Mouse (Mus musculus): ENCODE measurements around the gene Vgll4. TPM values are rescaled to one million over a fixed set of nuclear protein-coding genes. Genes with fewer than 3 reads are reported as not detected.

Gene Vgll4
- polyA plus RNA-seq, 1 experiment from 2014 or later, result 136 TPM

GRCm38 (mm10) chr6:114915915-114916714, 53.7 kb downstream of the Vgll4 start:
- Histone ChIP-seq H3K4me2 (replicated peaks) (peak overlapping the region; percentile 76), H3K9me3 (no peaks in the 10 kb centered on the region), H3K4me3 (peak overlapping the region; percentile 75), H3K27ac (peak overlapping the region; percentile 80; the same call in 1 of the 2 replicates), H3K27me3 (no peaks in the 10 kb centered on the region), H3K9ac (no peak overlapping the region; the same call in 1 of the 2 replicates), H3K4me1 (peaks cover 82% of the 10 kb centered on the region), H3K36me3 (no peaks in the 10 kb centered on the region)
- ATAC-seq (ENCODE audit: insufficient number of reproducible peaks, insufficient read depth, low FRiP score, low TSS enrichment), result no peak
- 22% methylated on average over 19 of the region's 19 CpGs for WGBS

GRCm38 (mm10) chr6:114914041-114914716, 55.6 kb downstream of the Vgll4 start:
- H3K27me3 ChIP-seq, result no peaks in the 10 kb centered on the region
- H3K36me3 ChIP-seq, result no peaks in the 10 kb centered on the region
- no peaks in the 10 kb centered on the region for H3K9me3 ChIP-seq
- 37% methylated on average over 10 of the region's 10 CpGs for WGBS
- peaks cover 79% of the 10 kb centered on the region for H3K4me1 ChIP-seq
- peak overlapping the region; percentile 66 for H3K27ac ChIP-seq
- peak overlapping the region; percentile 3 for H3K4me2 ChIP-seq (replicated peaks)
- ATAC-seq (ENCODE audit: insufficient number of reproducible peaks, insufficient read depth, low FRiP score, low TSS enrichment), result peak; percentile 22; the same call in 1 of the 2 replicates
- H3K4me3 ChIP-seq, result no peak overlapping the region
- H3K9ac ChIP-seq, result no peak overlapping the region

- H3K36me3 ChIP-seq, result 0 out of 2 replicates have a peak, but pooled peaks cover 4% of the 10 kb centered on the region
- no peak overlapping the region for H3K4me2 ChIP-seq (replicated peaks)
- H3K9me3 ChIP-seq, result no peaks in the 10 kb centered on the region
- H3K9ac ChIP-seq, result no peak overlapping the region
- 42% methylated on average over 4 of the region's 4 CpGs for WGBS
- no peaks in the 10 kb centered on the region for H3K27me3 ChIP-seq
- no peak for ATAC-seq (ENCODE audit: insufficient number of reproducible peaks, insufficient read depth, low FRiP score, low TSS enrichment)
- H3K4me1 ChIP-seq, result peaks cover 69% of the 10 kb centered on the region
- H3K4me3 ChIP-seq, result no peak overlapping the region
- H3K27ac ChIP-seq, result no peak overlapping the region
Observed at GRCm38 (mm10) chr6:114913142-114913541, 56.7 kb downstream of the Vgll4 start.

- Histone ChIP-seq H3K27me3 (no peaks in the 10 kb centered on the region), H3K4me3 (no peak overlapping the region), H3K27ac (no peak overlapping the region), H3K4me2 (replicated peaks) (no peak overlapping the region), H3K9me3 (no peaks in the 10 kb centered on the region), H3K4me1 (peaks cover 56% of the 10 kb centered on the region), H3K36me3 (0 out of 2 replicates have a peak, but pooled peaks cover 4% of the 10 kb centered on the region), H3K9ac (no peak overlapping the region)
- no peak for ATAC-seq (ENCODE audit: insufficient number of reproducible peaks, insufficient read depth, low FRiP score, low TSS enrichment)
- 79% methylated on average over 3 of the region's 3 CpGs for WGBS
Observed at GRCm38 (mm10) chr6:114911540-114911939, 58.3 kb downstream of the Vgll4 start.

GRCm38 (mm10) chr6:114909801-114910200, 60.0 kb downstream of the Vgll4 start:
- H3K27me3 ChIP-seq, result no peaks in the 10 kb centered on the region
- no peak overlapping the region for H3K4me2 ChIP-seq (replicated peaks)
- H3K9me3 ChIP-seq, result no peaks in the 10 kb centered on the region
- H3K4me1 ChIP-seq, result peaks cover 56% of the 10 kb centered on the region
- no peak overlapping the region for H3K4me3 ChIP-seq
- ATAC-seq (ENCODE audit: insufficient number of reproducible peaks, insufficient read depth, low FRiP score, low TSS enrichment), result no peak
- H3K27ac ChIP-seq, result no peak overlapping the region
- 0 out of 2 replicates have a peak, but pooled peaks cover 4% of the 10 kb centered on the region for H3K36me3 ChIP-seq
- H3K9ac ChIP-seq, result no peak overlapping the region
- 82% methylated on average over 7 of the region's 7 CpGs for WGBS

- Histone ChIP-seq H3K4me2 (replicated peaks) (no peak overlapping the region), H3K27ac (no peak overlapping the region), H3K27me3 (no peaks in the 10 kb centered on the region), H3K9ac (no peak overlapping the region), H3K36me3 (0 out of 2 replicates have a peak, but pooled peaks cover 4% of the 10 kb centered on the region), H3K4me3 (no peak overlapping the region), H3K9me3 (no peaks in the 10 kb centered on the region), H3K4me1 (peaks cover 55% of the 10 kb centered on the region)
- WGBS, result 94% methylated on average over 6 of the region's 6 CpGs
- no peak for ATAC-seq (ENCODE audit: insufficient number of reproducible peaks, insufficient read depth, low FRiP score, low TSS enrichment)
Observed at GRCm38 (mm10) chr6:114907459-114907858, 62.3 kb downstream of the Vgll4 start.

GRCm38 (mm10) chr6:114906209-114906608, 63.6 kb downstream of the Vgll4 start:
- Histone ChIP-seq H3K4me1 (peaks cover 56% of the 10 kb centered on the region), H3K9ac (no peak overlapping the region), H3K4me3 (no peak overlapping the region), H3K36me3 (0 out of 2 replicates have a peak, but pooled peaks cover 4% of the 10 kb centered on the region), H3K9me3 (no peaks in the 10 kb centered on the region), H3K27ac (no peak overlapping the region), H3K27me3 (no peaks in the 10 kb centered on the region), H3K4me2 (replicated peaks) (no peak overlapping the region)
- 78% methylated on average over 5 of the region's 5 CpGs for WGBS
- no peak for ATAC-seq (ENCODE audit: insufficient number of reproducible peaks, insufficient read depth, low FRiP score, low TSS enrichment)

GRCm38 (mm10) chr6:114905253-114906028, 64.4 kb downstream of the Vgll4 start:
- no peak overlapping the region for H3K4me2 ChIP-seq (replicated peaks)
- no peak overlapping the region for H3K9ac ChIP-seq
- no peaks in the 10 kb centered on the region for H3K9me3 ChIP-seq
- peaks cover 63% of the 10 kb centered on the region for H3K4me1 ChIP-seq
- WGBS, result 76% methylated on average over 8 of the region's 8 CpGs
- no peaks in the 10 kb centered on the region for H3K27me3 ChIP-seq
- no peak for ATAC-seq (ENCODE audit: insufficient number of reproducible peaks, insufficient read depth, low FRiP score, low TSS enrichment)
- 0 out of 2 replicates have a peak, but pooled peaks cover 4% of the 10 kb centered on the region for H3K36me3 ChIP-seq
- no peak overlapping the region for H3K27ac ChIP-seq
- H3K4me3 ChIP-seq, result no peak overlapping the region

GRCm38 (mm10) chr6:114904818-114905217, 65.0 kb downstream of the Vgll4 start:
- H3K9ac ChIP-seq, result no peak overlapping the region
- 87% methylated on average over 3 of the region's 3 CpGs for WGBS
- 0 out of 2 replicates have a peak, but pooled peaks cover 4% of the 10 kb centered on the region for H3K36me3 ChIP-seq
- H3K4me2 ChIP-seq (replicated peaks), result no peak overlapping the region
- H3K27ac ChIP-seq, result no peak overlapping the region
- no peaks in the 10 kb centered on the region for H3K27me3 ChIP-seq
- no peaks in the 10 kb centered on the region for H3K9me3 ChIP-seq
- H3K4me3 ChIP-seq, result no peak overlapping the region
- no peak for ATAC-seq (ENCODE audit: insufficient number of reproducible peaks, insufficient read depth, low FRiP score, low TSS enrichment)
- peaks cover 69% of the 10 kb centered on the region for H3K4me1 ChIP-seq

GRCm38 (mm10) chr6:114904233-114904632, 65.6 kb downstream of the Vgll4 start:
- Histone ChIP-seq H3K9me3 (no peaks in the 10 kb centered on the region), H3K4me2 (replicated peaks) (no peak overlapping the region), H3K4me3 (no peak overlapping the region), H3K9ac (no peak overlapping the region), H3K36me3 (0 out of 2 replicates have a peak, but pooled peaks cover 4% of the 10 kb centered on the region), H3K4me1 (peaks cover 75% of the 10 kb centered on the region), H3K27me3 (no peaks in the 10 kb centered on the region), H3K27ac (no peak overlapping the region)
- 73% methylated on average over 6 of the region's 6 CpGs for WGBS
- ATAC-seq (ENCODE audit: insufficient number of reproducible peaks, insufficient read depth, low FRiP score, low TSS enrichment), result no peak

- Histone ChIP-seq H3K9me3 (no peaks in the 10 kb centered on the region), H3K27ac (peak overlapping the region; percentile 86), H3K4me1 (peaks cover 80% of the 10 kb centered on the region), H3K9ac (no peak overlapping the region), H3K4me3 (no peak overlapping the region), H3K36me3 (peaks cover 9% of the 10 kb centered on the region; the same call in 1 of the 2 replicates), H3K27me3 (no peaks in the 10 kb centered on the region), H3K4me2 (replicated peaks) (peak overlapping the region; percentile 42)
- ATAC-seq (ENCODE audit: insufficient number of reproducible peaks, insufficient read depth, low FRiP score, low TSS enrichment), result no peak; the same call in 1 of the 2 replicates
- 24% methylated on average over 4 of the region's 4 CpGs for WGBS
Observed at GRCm38 (mm10) chr6:114901921-114902320, 67.9 kb downstream of the Vgll4 start.
